Mouse (Mus musculus) heart, adult 2 months (tissue): ENCODE measurements around the gene Ssh1. TPM values are rescaled to one million over a fixed set of nuclear protein-coding genes. Genes with fewer than 3 reads are reported as not detected.

Experiments used
- DNase-seq, 2 experiments: peaks; one replicate each; pipeline ENCODE4 v3.0.0; 2021
- H3K27ac ChIP-seq: fragments of 200-600 bp; 2 replicates; pipeline ENCODE4 v1.8.1; 2022
- H3K27me3 ChIP-seq: fragments of 200-500 bp; 2 replicates; pipeline ENCODE4 v1.6.1; 2012; ENCODE audit warnings: mild to moderate bottlenecking, low read length, inconsistent platforms, mixed read lengths; ENCODE audit not compliant: control insufficient read depth, insufficient read depth
- H3K36me3 ChIP-seq: fragments of 200-500 bp; 2 replicates; pipeline ENCODE4 v1.6.1; 2012; ENCODE audit warnings: low read length, inconsistent platforms; ENCODE audit not compliant: control insufficient read depth, insufficient read depth
- H3K4me1 ChIP-seq: fragments of 200-500 bp; 2 replicates; pipeline ENCODE4 v1.6.1; 2011; ENCODE audit warnings: low read length; ENCODE audit not compliant: control insufficient read depth, insufficient read depth
- H3K4me3 ChIP-seq: fragments of 200-600 bp; 2 replicates; pipeline ENCODE4 v1.8.1; 2022
- H3K79me2 ChIP-seq: fragments of 200-500 bp; replicated peaks from 2 replicates; pipeline ENCODE4 v1.6.1; 2012; ENCODE audit warnings: mild to moderate bottlenecking, inconsistent platforms, low read length, moderate library complexity, mixed read lengths; ENCODE audit not compliant: control insufficient read depth, insufficient read depth
- H3K9ac ChIP-seq: fragments of 200-500 bp; 2 replicates; pipeline ENCODE4 v1.6.1; 2012; ENCODE audit warnings: low read depth, mild to moderate bottlenecking, control low read depth, inconsistent platforms, low read length, mixed read lengths
- CTCF ChIP-seq: fragments of 200-600 bp; IDR thresholded peaks from 2 replicates; pipeline ENCODE4 v1.8.1; 2022; ENCODE audit warnings: antibody characterized with exemption, mild to moderate bottlenecking, moderate library complexity
- EP300 ChIP-seq: fragments of 200-500 bp; IDR thresholded peaks from 2 replicates; pipeline ENCODE4 v1.6.1; 2011; ENCODE audit warnings: low read depth, low read length, control low read depth; ENCODE audit not compliant: insufficient read depth
- POLR2A ChIP-seq: fragments of 200-500 bp; IDR thresholded peaks from 2 replicates; pipeline ENCODE4 v1.6.1; 2011; ENCODE audit warnings: mild to moderate bottlenecking, low read depth, low read length, control low read depth; ENCODE audit not compliant: insufficient read depth
- WGBS: fragments of 180-500 bp; shearing (Covaris S2); methylation state at CpG from one replicate; pipeline ENCODE4 v1.1.7; 2018; 5-methylcytosine and 5-hydroxymethylcytosine counted together
- intact Hi-C: fragments of 180-260 bp; cut with DNase I; formaldehyde crosslinking; loops from one replicate; pipeline ENCODE4 v1.15.1; 2025
- polyA plus RNA-seq: library from polyadenylated mRNA; depleted of rRNA; stranded (reverse); fragments of >200 nt; gene quantifications from 2 replicates; pipeline ENCODE4 v1.2.3, GENCODE M21; 2012
- total RNA-seq, 2 experiments: library from RNA; stranded (reverse); gene quantifications; 2 replicates each; pipeline ENCODE4 v1.2.3; 2021

Gene Ssh1
- total and polyA plus RNA-seq, 3 experiments: 7.4 to 15.2 (median 13.4) TPM

DNA sequence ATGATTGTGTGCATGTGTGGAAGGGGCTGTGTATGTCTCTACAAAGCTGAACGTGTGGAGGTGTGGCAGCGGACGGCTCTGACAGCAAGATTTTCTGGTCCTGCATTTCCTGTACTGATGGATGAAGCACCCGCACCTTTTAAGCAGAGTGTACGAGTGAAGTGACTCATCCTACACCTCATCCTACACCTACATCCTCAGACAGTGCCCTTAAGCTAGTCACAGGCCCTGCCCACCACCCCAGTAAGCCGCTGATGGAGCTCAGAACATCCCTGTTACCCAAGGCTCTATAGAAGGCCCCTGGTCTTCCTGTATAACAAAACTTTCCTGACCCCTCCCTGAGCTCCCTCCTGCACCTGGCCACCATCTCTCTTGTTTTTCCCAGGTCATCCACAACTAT is 30.7 kb upstream of the Ssh1 start:
- no peak overlapping the region for H3K9ac ChIP-seq
- intact Hi-C loops: no loop called here
- TF ChIP-seq POLR2A: no peak
- H3K27ac ChIP-seq: no peak overlapping the region
- no peaks in the 10 kb centered on the region; the same call in 1 of the 2 replicates for H3K27me3 ChIP-seq
- no peaks in the 10 kb centered on the region for H3K36me3 ChIP-seq
- H3K79me2 ChIP-seq: no peaks in the 10 kb centered on the region
- 49% methylated on average over 6 of the region's 6 CpGs for WGBS
- H3K4me1 ChIP-seq: no peaks in the 10 kb centered on the region
- H3K4me3 ChIP-seq: no peak overlapping the region
- DNase-seq: no peak

DNA sequence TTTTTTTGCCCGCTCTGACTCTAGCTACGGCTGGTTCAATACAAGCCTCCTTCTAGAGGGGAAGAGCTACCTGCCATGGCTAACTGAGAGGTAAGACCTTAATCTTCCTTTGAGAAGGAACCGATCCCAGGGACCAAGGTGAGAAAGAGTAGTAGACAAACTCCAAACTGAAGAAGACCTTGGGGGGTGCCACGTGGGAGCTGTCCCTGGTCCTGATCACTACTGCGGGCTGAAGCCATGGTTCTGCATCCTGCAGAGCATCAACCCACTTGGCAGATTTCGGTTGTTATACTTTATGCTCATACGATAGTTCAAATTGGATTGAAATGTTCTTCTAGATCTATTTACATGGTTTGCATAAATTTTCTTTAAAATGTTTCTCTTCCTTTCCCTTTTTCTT is 21.4 kb upstream of the Ssh1 start:
- WGBS: 60% methylated on average over 7 of the region's 7 CpGs
- TF ChIP-seq POLR2A: no peak
- no peak for TF ChIP-seq EP300
- no peak for TF ChIP-seq CTCF
- Histone ChIP-seq H3K79me2 (no peaks in the 10 kb centered on the region), H3K4me1 (no peaks in the 10 kb centered on the region), H3K9ac (no peak overlapping the region), H3K36me3 (no peaks in the 10 kb centered on the region), H3K4me3 (no peak overlapping the region), H3K27me3 (no peaks in the 10 kb centered on the region), H3K27ac (no peak overlapping the region)
- intact Hi-C loops: no loop called here
- DNase-seq: no peak

DNA sequence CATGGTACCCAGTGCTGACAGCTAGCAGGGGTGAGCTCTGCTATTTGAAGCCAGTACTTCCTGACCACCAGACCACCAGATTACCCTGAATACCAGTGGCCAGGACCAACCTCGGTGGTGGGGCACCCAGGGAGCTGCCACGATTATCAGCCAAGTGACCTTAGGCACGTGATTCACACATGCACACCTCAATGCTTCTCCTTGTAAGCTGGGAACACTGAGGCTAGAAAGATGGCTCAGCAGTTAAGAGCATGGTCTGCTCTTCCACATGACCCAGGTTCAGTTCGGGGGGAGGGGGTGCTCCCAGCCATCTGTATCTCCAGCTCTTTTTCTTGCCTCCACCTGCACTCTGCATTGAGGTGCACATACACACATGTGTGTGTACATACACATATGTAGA is 15.4 kb upstream of the Ssh1 start:
- intact Hi-C loops: no loop called here
- Histone ChIP-seq H3K36me3 (no peaks in the 10 kb centered on the region), H3K4me3 (no peak overlapping the region), H3K27me3 (no peaks in the 10 kb centered on the region), H3K79me2 (no peaks in the 10 kb centered on the region), H3K9ac (no peak overlapping the region), H3K4me1 (no peaks in the 10 kb centered on the region), H3K27ac (no peak overlapping the region)
- TF ChIP-seq POLR2A: no peak
- no peak for TF ChIP-seq EP300
- TF ChIP-seq CTCF: no peak
- 57% methylated on average over 4 of the region's 4 CpGs for WGBS
- DNase-seq: no peak

DNA sequence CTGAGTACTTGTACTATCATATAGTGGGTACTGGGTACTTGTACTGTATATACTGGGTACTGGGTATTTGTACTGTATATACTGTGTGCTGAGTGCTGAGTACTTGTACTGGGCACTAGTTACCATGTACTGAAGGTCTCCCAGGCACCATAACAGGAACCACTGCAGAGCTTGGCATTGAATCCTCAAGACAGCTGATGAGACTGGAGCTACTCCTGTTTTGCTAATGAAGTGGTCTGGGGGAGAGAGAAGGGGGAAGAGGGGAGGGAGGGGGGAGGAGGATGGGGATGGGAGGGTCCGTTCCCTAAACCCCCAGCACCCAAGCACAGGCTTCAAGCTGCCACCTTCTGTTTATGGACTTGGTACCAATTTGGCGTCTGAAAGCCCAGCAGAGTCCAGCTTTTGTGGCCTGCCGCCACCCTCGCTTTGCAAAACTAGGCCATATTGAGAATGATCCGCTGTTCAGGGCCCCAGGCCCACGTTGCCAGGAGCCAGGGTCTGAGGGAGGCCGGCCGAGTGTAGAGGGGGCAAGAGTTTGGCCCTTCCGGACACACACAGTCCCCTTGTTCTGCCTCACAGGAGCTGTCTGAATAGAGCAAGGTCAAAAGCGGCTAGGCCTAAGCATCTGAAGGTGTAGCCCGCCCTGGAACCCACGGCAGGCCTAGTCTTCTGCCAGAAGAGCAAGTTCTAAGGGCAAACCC is 14.2 kb upstream of the Ssh1 start:
- Histone ChIP-seq H3K4me1 (no peaks in the 10 kb centered on the region), H3K79me2 (no peaks in the 10 kb centered on the region), H3K27me3 (no peaks in the 10 kb centered on the region), H3K27ac (no peak overlapping the region), H3K4me3 (no peak overlapping the region), H3K36me3 (no peaks in the 10 kb centered on the region), H3K9ac (no peak overlapping the region)
- WGBS: 90% methylated on average over 12 of the region's 12 CpGs
- DNase-seq: no peak
- intact Hi-C loops: no loop called here
- no peak for TF ChIP-seq CTCF
- no peak for TF ChIP-seq EP300
- TF ChIP-seq POLR2A: no peak

DNA sequence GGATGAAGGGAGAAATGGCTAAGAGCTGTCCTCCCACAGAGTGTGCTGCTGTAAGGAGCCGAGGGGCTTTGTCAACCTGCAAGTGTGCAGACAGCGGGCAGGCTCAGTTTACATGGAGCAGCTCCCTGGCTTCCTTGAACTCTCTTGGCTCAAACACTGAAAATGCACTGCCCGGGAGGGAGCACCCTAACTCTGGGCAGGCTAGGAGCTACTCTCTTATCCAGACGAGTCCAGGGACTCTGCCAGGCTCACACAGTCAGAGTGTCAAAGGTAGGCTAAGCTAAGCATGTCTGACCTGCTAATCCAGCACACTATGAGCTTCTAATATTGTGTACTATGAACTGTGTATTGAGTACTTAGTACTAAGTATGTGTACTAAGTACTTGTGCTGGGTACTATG is 13.3 kb upstream of the Ssh1 start:
- H3K27ac ChIP-seq: no peak overlapping the region
- H3K9ac ChIP-seq: no peak overlapping the region
- DNase-seq: no peak
- H3K4me3 ChIP-seq: no peak overlapping the region
- WGBS: 82% methylated on average over 4 of the region's 4 CpGs
- H3K27me3 ChIP-seq: no peaks in the 10 kb centered on the region
- H3K4me1 ChIP-seq: no peaks in the 10 kb centered on the region
- H3K79me2 ChIP-seq: no peaks in the 10 kb centered on the region
- no peaks in the 10 kb centered on the region for H3K36me3 ChIP-seq
- intact Hi-C loops: no loop called here
- no peak for TF ChIP-seq CTCF
- no peak for TF ChIP-seq POLR2A

DNA sequence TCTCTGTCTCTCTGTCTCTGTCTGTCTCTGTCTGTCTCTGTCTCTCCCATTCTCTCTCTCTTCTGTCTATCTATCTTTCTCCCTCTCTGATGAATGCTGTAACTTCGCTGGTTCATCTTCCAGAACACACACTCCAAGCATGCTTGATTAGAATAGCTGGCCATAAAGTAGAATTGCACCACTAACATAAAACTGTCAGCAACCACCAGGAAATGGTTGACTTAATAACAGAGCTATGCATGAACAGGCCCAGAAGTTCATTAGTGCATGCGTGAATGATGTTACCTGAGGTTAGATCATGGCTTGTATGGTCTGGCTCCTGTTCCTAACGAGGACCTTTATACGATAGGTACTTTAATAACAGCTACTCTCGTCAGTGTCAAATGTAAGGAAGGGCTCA is 11.4 kb upstream of the Ssh1 start:
- H3K27me3 ChIP-seq: no peaks in the 10 kb centered on the region
- no peak overlapping the region for H3K4me3 ChIP-seq
- TF ChIP-seq POLR2A: no peak
- TF ChIP-seq EP300: no peak
- no peak for TF ChIP-seq CTCF
- no peak overlapping the region for H3K9ac ChIP-seq
- H3K27ac ChIP-seq: no peak overlapping the region
- 86% methylated on average over 5 of the region's 5 CpGs for WGBS
- no peaks in the 10 kb centered on the region for H3K4me1 ChIP-seq
- no peaks in the 10 kb centered on the region for H3K36me3 ChIP-seq
- DNase-seq: no peak
- intact Hi-C loops: no loop called here
- no peaks in the 10 kb centered on the region for H3K79me2 ChIP-seq

- intact Hi-C loops: no loop called here
- H3K9ac ChIP-seq: no peak overlapping the region
- TF ChIP-seq EP300 (no peak), CTCF (no peak)
- no peak overlapping the region for H3K4me3 ChIP-seq
- H3K27ac ChIP-seq: no peak overlapping the region
- no peaks in the 10 kb centered on the region for H3K27me3 ChIP-seq
- WGBS: 84% methylated on average over 11 of the region's 11 CpGs
- no peaks in the 10 kb centered on the region for H3K4me1 ChIP-seq
- H3K79me2 ChIP-seq: no peaks in the 10 kb centered on the region
- no peaks in the 10 kb centered on the region for H3K36me3 ChIP-seq
- DNase-seq: no peak
These were observed 10.9 kb upstream of the Ssh1 start for GRCm38 (mm10) chr5:114004573-114004972.
